Mouse (Mus musculus): ENCODE measurements at regions not wholly inside any gene's neighbourhood (a gene's known extent, or its start where the extent isn't known, plus 50 kb on each side); places are given as distances from the start of the nearest gene placed in this dataset.

- no peak for DNase-seq
These were observed 54.6 kb downstream of the Mex3b start for GRCm38 (mm10) chr7:82921722-82922121.

GRCm38 (mm10) chr7:82923220-82924071, 56.3 kb downstream of the Mex3b start:
- no peak for DNase-seq

- DNase-seq = no peak
These were observed 57.0 kb downstream of the Mex3b start for GRCm38 (mm10) chr7:82924092-82924491.

- DNase-seq = no peak
These were observed 71.2 kb downstream of the Mex3b start for GRCm38 (mm10) chr7:82938311-82938710.

- DNase-seq = peak in 1 of 2 experiments; percentile 5
These were observed 72.4 kb downstream of the Mex3b start for GRCm38 (mm10) chr7:82939536-82939935.

GRCm38 (mm10) chr7:82943376-82943775, 76.2 kb downstream of the Mex3b start:
- DNase-seq = no peak

GRCm38 (mm10) chr7:82943797-82944196, 76.7 kb downstream of the Mex3b start:
- no peak for DNase-seq

- no peak for DNase-seq
These were observed 82.2 kb downstream of the Mex3b start for GRCm38 (mm10) chr7:82949372-82949771.

- no peak for DNase-seq
These were observed 90.3 kb downstream of the Mex3b start for GRCm38 (mm10) chr7:82957208-82957977.

GRCm38 (mm10) chr7:82970599-82970998, 103.5 kb downstream of the Mex3b start:
- DNase-seq = no peak

- peak; percentile 4 to 26 for DNase-seq
These were observed 104.1 kb downstream of the Mex3b start for GRCm38 (mm10) chr7:82971244-82971643.

GRCm38 (mm10) chr7:82972214-82973006, 105.3 kb downstream of the Mex3b start:
- no peak for DNase-seq

- DNase-seq = no peak
These were observed 123.6 kb downstream of the Mex3b start for GRCm38 (mm10) chr7:82990708-82991107.

- DNase-seq = no peak
These were observed 126.0 kb downstream of the Mex3b start for GRCm38 (mm10) chr7:82993136-82993535.

GRCm38 (mm10) chr7:82998848-82999247, 131.7 kb downstream of the Mex3b start:
- DNase-seq = no peak

GRCm38 (mm10) chr7:83007540-83007939, 140.4 kb downstream of the Mex3b start:
- DNase-seq = no peak

GRCm38 (mm10) chr7:83012145-83012544, 145.0 kb downstream of the Mex3b start:
- no peak for DNase-seq

GRCm38 (mm10) chr7:83014725-83015690, 147.9 kb downstream of the Mex3b start:
- no peak for DNase-seq

GRCm38 (mm10) chr7:83015756-83016155, 148.6 kb downstream of the Mex3b start:
- DNase-seq = no peak

GRCm38 (mm10) chr7:83016566-83016965, 149.4 kb downstream of the Mex3b start:
- no peak for DNase-seq

- DNase-seq = no peak
These were observed 153.5 kb downstream of the Mex3b start for GRCm38 (mm10) chr7:83020584-83020983.

- no peak for DNase-seq
These were observed 156.9 kb downstream of the Mex3b start for GRCm38 (mm10) chr7:83023990-83024389.
